Comparison of ENCODE assay signal across 8 mouse cellular contexts in genomic region chr6:67168031-67168777, GRCm38 (mm10).
DNase-seq lines count a peak whose midpoint lies in the region; ATAC-seq and TF ChIP-seq lines count a peak whose summit lies in the region.

No protein-coding gene starts in this region.

- dilution Hi-C loops in CH12.LX (cut with MboI; ENCODE audit: extremely low pct_ligation_motif_present, extremely low pct_unique_long_range_greater_than_20kb, low sequenced_read_pairs): no loop called here

- H3K27me3 ChIP-seq in CH12.LX (replicated peaks): no peaks in the 10 kb centered on the region
- H3K27me3 ChIP-seq in erythroblast, embryonic 14.5 days (ENCODE audit: control insufficient read depth): no peaks in the 10 kb centered on the region
- H3K27me3 ChIP-seq in heart, postnatal 0 days (ENCODE audit: control insufficient read depth, insufficient read depth, low read length): no peaks in the 10 kb centered on the region
- H3K27me3 ChIP-seq in liver, embryonic 16.5 days (ENCODE audit: control insufficient read depth, insufficient read depth, low read depth, low read length): no peaks in the 10 kb centered on the region
- no peaks in the 10 kb centered on the region for H3K27me3 ChIP-seq in neural tube, embryonic 13.5 days

- no peak for TF ChIP-seq POLR2A in CH12.LX (IDR thresholded peaks at IDR 0.05; ENCODE audit: low read depth, low read length)
- TF ChIP-seq POLR2A in bone marrow macrophage, adult 2 months (IDR thresholded peaks at IDR 0.05; ENCODE audit: borderline replicate concordance, low read depth, low read length): no peak

- H3K4me3 ChIP-seq in CH12.LX (replicated peaks in 1 of 3; ENCODE audit: low read depth in 2 of 3, low read length in 2 of 3, poor library complexity in 1 of 3): no peak overlapping the region
- peak overlapping the region; percentile 58 for H3K4me3 ChIP-seq in bone marrow macrophage, adult 2 months (ENCODE audit: insufficient read depth, low read length)
- H3K4me3 ChIP-seq in erythroblast, embryonic 14.5 days (replicated peaks): peak overlapping the region; percentile 59
- H3K4me3 ChIP-seq in heart, postnatal 0 days (ENCODE audit: low read depth, low read length): peak overlapping the region; percentile 54
- H3K4me3 ChIP-seq in liver, embryonic 16.5 days (ENCODE audit: low read depth, low read length): peak overlapping the region; percentile 55
- peak overlapping the region; percentile 44 for H3K4me3 ChIP-seq in neural tube, embryonic 13.5 days

- 12% methylated on average over 11 of the region's 11 CpGs for WGBS in heart, postnatal 0 days
- 17% methylated on average over 11 of the region's 11 CpGs for WGBS in liver, embryonic 16.5 days (ENCODE audit: insufficient replicate concordance)
- 13% methylated on average over 11 of the region's 11 CpGs for WGBS in neural tube, embryonic 13.5 days

- no peak for TF ChIP-seq EP300 in CH12.LX (IDR thresholded peaks at IDR 0.05; ENCODE audit: low read length)
- TF ChIP-seq EP300 in heart, postnatal 0 days (IDR thresholded peaks at IDR 0.05; ENCODE audit: low read depth): no peak

- H3K9me3 ChIP-seq in CH12.LX (replicated peaks; ENCODE audit: low read length): no peaks in the 10 kb centered on the region
- H3K9me3 ChIP-seq in erythroblast, embryonic 14.5 days (ENCODE audit: control insufficient read depth, low read length): no peaks in the 10 kb centered on the region
- no peaks in the 10 kb centered on the region for H3K9me3 ChIP-seq in heart, postnatal 0 days (replicated peaks; ENCODE audit: control insufficient read depth, low read length)
- H3K9me3 ChIP-seq in liver, embryonic 16.5 days (replicated peaks; ENCODE audit: control insufficient read depth, low read length): no peaks in the 10 kb centered on the region
- H3K9me3 ChIP-seq in neural tube, embryonic 13.5 days: no peaks in the 10 kb centered on the region

- peaks cover 0 to 18% of the 10 kb centered on the region in 2 experiments; a peak in 3 of 4 replicates for H3K4me1 ChIP-seq in CH12.LX (ENCODE audit: control insufficient read depth in 1 of 2, insufficient read depth in 2 of 2)
- peaks cover 13% of the 10 kb centered on the region for H3K4me1 ChIP-seq in bone marrow macrophage, adult 2 months (ENCODE audit: control insufficient read depth, insufficient read depth, low read length)
- peaks cover 60% of the 10 kb centered on the region for H3K4me1 ChIP-seq in erythroblast, embryonic 14.5 days (ENCODE audit: control insufficient read depth)
- no peaks in the 10 kb centered on the region for H3K4me1 ChIP-seq in heart, postnatal 0 days (ENCODE audit: control insufficient read depth, insufficient read depth)
- H3K4me1 ChIP-seq in liver, embryonic 16.5 days (ENCODE audit: control insufficient read depth, low read depth, low read length): peaks cover 42% of the 10 kb centered on the region
- H3K4me1 ChIP-seq in neural tube, embryonic 13.5 days (replicated peaks): peaks cover 10% of the 10 kb centered on the region

- TF ChIP-seq RAD21 in CH12.LX (IDR thresholded peaks at IDR 0.05; ENCODE audit: low read depth, low read length): no peak

- peak overlapping the region; percentile 24 for H3K4me2 ChIP-seq in CH12.LX (ENCODE audit: insufficient read depth, low read depth, poor library complexity, severe bottlenecking)
- H3K4me2 ChIP-seq in heart, postnatal 0 days (ENCODE audit: low read depth, low read length): peak overlapping the region; percentile 68
- peak overlapping the region; percentile 59 for H3K4me2 ChIP-seq in liver, embryonic 16.5 days (ENCODE audit: low read depth, low read length)
- peak overlapping the region; percentile 56 for H3K4me2 ChIP-seq in neural tube, embryonic 13.5 days

- peak; percentile 72 for ATAC-seq in heart, postnatal 0 days (ENCODE audit: insufficient read depth, low read depth)
- no peak for ATAC-seq in liver, embryonic 16.5 days (ENCODE audit: low read depth)
- peak; percentile 86 for ATAC-seq in neural tube, embryonic 13.5 days (ENCODE audit: low read depth)

- no peak for DNase-seq in CH12.LX (ENCODE audit: extremely low read depth)
- DNase-seq in heart, postnatal 0 days (ENCODE audit: low spot score): peak; percentile 75
- DNase-seq in layer of hippocampus, adult 11-12 months (ENCODE audit: low spot score): peak; percentile 46
- DNase-seq in spleen, adult 12 weeks (ENCODE audit: low spot score): no peak

- H3K9ac ChIP-seq in CH12.LX (ENCODE audit: insufficient read depth, low read depth): no peak overlapping the region
- H3K9ac ChIP-seq in heart, postnatal 0 days (replicated peaks; ENCODE audit: low read depth, low read length): no peak overlapping the region; the same call in 1 of the 2 replicates
- H3K9ac ChIP-seq in liver, embryonic 16.5 days (ENCODE audit: low read depth, low read length): peak overlapping the region; percentile 56
- peak overlapping the region; percentile 66 for H3K9ac ChIP-seq in neural tube, embryonic 13.5 days

- H3K36me3 ChIP-seq in CH12.LX (replicated peaks in 1 of 2; ENCODE audit: control insufficient read depth in 1 of 2, insufficient read depth in 1 of 2, low read length in 1 of 2): no peaks in the 10 kb centered on the region
- H3K36me3 ChIP-seq in erythroblast, embryonic 14.5 days (ENCODE audit: control insufficient read depth): no peaks in the 10 kb centered on the region
- H3K36me3 ChIP-seq in heart, postnatal 0 days (replicated peaks; ENCODE audit: control insufficient read depth, insufficient read depth, low read length): no peaks in the 10 kb centered on the region
- H3K36me3 ChIP-seq in liver, embryonic 16.5 days (ENCODE audit: control insufficient read depth, insufficient read depth): no peaks in the 10 kb centered on the region
- H3K36me3 ChIP-seq in neural tube, embryonic 13.5 days: no peaks in the 10 kb centered on the region

- H3K79me2 ChIP-seq in CH12.LX (replicated peaks; ENCODE audit: control insufficient read depth, extremely low read depth, insufficient read depth, poor library complexity, severe bottlenecking): no peaks in the 10 kb centered on the region

- TF ChIP-seq CTCF in CH12.LX (conservative IDR thresholded peaks at IDR 0.05 in 1 of 2, IDR thresholded peaks at IDR 0.05 in 1 of 2; ENCODE audit: low read depth in 2 of 2, low read length in 2 of 2): no peak
- TF ChIP-seq CTCF in bone marrow macrophage, adult 2 months (IDR thresholded peaks at IDR 0.05; ENCODE audit: low read depth, low read length): no peak
- TF ChIP-seq CTCF in heart, postnatal 0 days (IDR thresholded peaks at IDR 0.05; ENCODE audit: low read depth): no peak

- in situ Hi-C loops in CH12.LX (cut with MboI; ENCODE audit: low pct_ligation_motif_present, low pct_unique_long_range_greater_than_20kb, low sequenced_read_pairs): loop anchor here (25.0 kb wide), 1 partner anchor 331 kb away; no protein-coding TSS in a partner anchor

- H3K27ac ChIP-seq in CH12.LX (ENCODE audit: insufficient read depth, low read depth): no peak overlapping the region
- H3K27ac ChIP-seq in bone marrow macrophage, adult 2 months (ENCODE audit: insufficient read depth, low read depth, low read length): peak overlapping the region; percentile 49
- H3K27ac ChIP-seq in heart, postnatal 0 days (ENCODE audit: low read depth): no peak overlapping the region
- H3K27ac ChIP-seq in liver, embryonic 16.5 days (ENCODE audit: low read length): peak overlapping the region; percentile 75
- peak overlapping the region; percentile 68 for H3K27ac ChIP-seq in neural tube, embryonic 13.5 days (replicated peaks)

TF ChIP-seq in CH12.LX, 34 proteins besides CTCF, POLR2A, EP300 and RAD21:
- no peak for TF ChIP-seq MEF2A (IDR thresholded peaks at IDR 0.05; ENCODE audit: borderline replicate concordance, low read depth, low read length)
- peak; percentile 66 for TF ChIP-seq HCFC1 (IDR thresholded peaks at IDR 0.05; ENCODE audit: low read depth, low read length)
- 0 out of 2 replicates have a peak, but pooled peaks have one; percentile 6 for TF ChIP-seq ZNF384 (IDR thresholded peaks at IDR 0.05; ENCODE audit: low read depth, low read length)
- no peak for TF ChIP-seq POLR2AphosphoS2 (IDR thresholded peaks at IDR 0.05; ENCODE audit: low read depth, low read length)
TF ChIP-seq in CH12.LX: peak in this region for 2.

Comparison
In these comparisons a context has a peak if more than half of its experiments do, and no peak if none do; other contexts are left out.
1. DNase-seq: peak in heart, postnatal 0 days (single experiment) and layer of hippocampus, adult 11-12 months (single experiment); none in CH12.LX (single experiment) and spleen, adult 12 weeks (single experiment).
2. H3K27ac ChIP-seq: peak in bone marrow macrophage, adult 2 months (single experiment), liver, embryonic 16.5 days (single experiment) and neural tube, embryonic 13.5 days (single experiment); none in CH12.LX (single experiment) and heart, postnatal 0 days (single experiment).
3. H3K4me3 ChIP-seq: peak in bone marrow macrophage, adult 2 months (single experiment), erythroblast, embryonic 14.5 days (single experiment), heart, postnatal 0 days (single experiment), liver, embryonic 16.5 days (single experiment) and neural tube, embryonic 13.5 days (single experiment); none in CH12.LX (0 of 3).
4. H3K9ac ChIP-seq: peak in liver, embryonic 16.5 days (single experiment) and neural tube, embryonic 13.5 days (single experiment); none in CH12.LX (single experiment) and heart, postnatal 0 days (single experiment).
5. Peak in every context shown above with its lines, with median percentiles within 50 percentile points of each other: H3K4me2 ChIP-seq.